Comparison of ENCODE assay signal across 8 mouse cellular contexts in the genomic region with DNA sequence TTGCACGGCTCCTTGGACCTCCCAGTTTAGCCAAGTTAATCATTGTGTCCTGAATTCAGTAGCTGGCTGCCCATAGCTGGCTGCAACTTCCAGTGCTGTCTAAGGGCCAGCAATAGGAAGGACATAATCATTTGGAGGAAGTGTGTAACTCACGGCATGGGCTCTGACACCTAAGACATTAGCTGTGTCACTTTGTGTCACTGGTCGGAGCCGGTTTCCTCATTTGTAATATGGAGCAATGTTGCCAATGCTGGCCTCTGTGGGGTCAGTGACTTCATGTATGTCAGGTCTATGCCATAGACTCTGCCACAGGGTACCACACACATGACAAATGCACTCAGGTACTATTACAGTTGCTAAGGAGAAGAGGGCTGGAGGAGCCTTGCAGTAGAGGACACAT. TPM values are rescaled to one million over a fixed set of nuclear protein-coding genes. Genes with fewer than 3 reads are reported as not detected.
DNase-seq lines count a peak whose midpoint lies in the region; ATAC-seq and TF ChIP-seq lines count a peak whose summit lies in the region.

No protein-coding gene starts in this region.

- 81% methylated on average over 4 of the region's 4 CpGs for WGBS in heart, embryonic 13.5 days
- 86% methylated on average over 4 of the region's 4 CpGs for WGBS in hindbrain, embryonic 12.5 days
- WGBS in midbrain, embryonic 10.5 days: 92% methylated on average over 4 of the region's 4 CpGs

- peaks cover 37% of the 10 kb centered on the region for H3K4me1 ChIP-seq in heart, embryonic 13.5 days
- peaks cover 35% of the 10 kb centered on the region for H3K4me1 ChIP-seq in G1E (ENCODE audit: insufficient read depth, low read depth, low read length)
- H3K4me1 ChIP-seq in hindbrain, embryonic 12.5 days: peaks cover 29% of the 10 kb centered on the region
- peaks cover 42% of the 10 kb centered on the region for H3K4me1 ChIP-seq in midbrain, embryonic 10.5 days

- H3K36me3 ChIP-seq in heart, embryonic 13.5 days: peaks cover 64% of the 10 kb centered on the region
- H3K36me3 ChIP-seq in G1E (replicated peaks): peaks cover 81% of the 10 kb centered on the region
- peaks cover 51% of the 10 kb centered on the region for H3K36me3 ChIP-seq in hindbrain, embryonic 12.5 days
- H3K36me3 ChIP-seq in midbrain, embryonic 10.5 days: peaks cover 59% of the 10 kb centered on the region

- no peaks in the 10 kb centered on the region for H3K27me3 ChIP-seq in heart, embryonic 13.5 days (replicated peaks)
- H3K27me3 ChIP-seq in G1E (ENCODE audit: insufficient read depth, low read length): no peaks in the 10 kb centered on the region
- no peaks in the 10 kb centered on the region for H3K27me3 ChIP-seq in hindbrain, embryonic 12.5 days
- H3K27me3 ChIP-seq in midbrain, embryonic 10.5 days (ENCODE audit: low read depth, poor library complexity, severe bottlenecking): no peaks in the 10 kb centered on the region

- peak overlapping the region; percentile 87; the same call in 1 of the 2 replicates for H3K4me3 ChIP-seq in heart, embryonic 13.5 days
- peak overlapping the region; percentile 84; the same call in 1 of the 2 replicates for H3K4me3 ChIP-seq in G1E (ENCODE audit: low read depth, low read length)
- H3K4me3 ChIP-seq in hindbrain, embryonic 12.5 days: no peak overlapping the region
- H3K4me3 ChIP-seq in midbrain, embryonic 10.5 days: peak overlapping the region; percentile 82

- no peak for DNase-seq in heart, postnatal 14 days
- DNase-seq in G1E (ENCODE audit: low spot score): no peak
- no peak for DNase-seq in midbrain, embryonic 10.5 days (ENCODE audit: low spot score)
- no peak for DNase-seq in adrenal gland, postnatal 36 days
- no peak for DNase-seq in yolk sac, embryonic 10.5 days (ENCODE audit: low spot score)
- no peak for DNase-seq in frontal cortex, postnatal 14 days (ENCODE audit: low spot score in 2 of 2)

- intact Hi-C loops in heart, postnatal 14 days (cut with DNase I): no loop called here

- H3K27ac ChIP-seq in heart, embryonic 13.5 days (replicated peaks): no peak overlapping the region
- H3K27ac ChIP-seq in hindbrain, embryonic 12.5 days: no peak overlapping the region
- no peak overlapping the region; the same call in 1 of the 2 replicates for H3K27ac ChIP-seq in midbrain, embryonic 10.5 days (replicated peaks)

- H3K9me3 ChIP-seq in heart, embryonic 13.5 days: no peaks in the 10 kb centered on the region
- no peaks in the 10 kb centered on the region for H3K9me3 ChIP-seq in G1E (replicated peaks)
- H3K9me3 ChIP-seq in hindbrain, embryonic 12.5 days (replicated peaks): no peaks in the 10 kb centered on the region
- no peaks in the 10 kb centered on the region for H3K9me3 ChIP-seq in midbrain, embryonic 10.5 days (replicated peaks)

- TF ChIP-seq CTCF in G1E (IDR thresholded peaks at IDR 0.05; ENCODE audit: low read depth, low read length): no peak

- peak overlapping the region; percentile 98 for H3K9ac ChIP-seq in heart, embryonic 13.5 days
- H3K9ac ChIP-seq in hindbrain, embryonic 12.5 days: peak overlapping the region; percentile 93; the same call in 1 of the 2 replicates

- ATAC-seq in heart, embryonic 13.5 days (ENCODE audit: extremely low read depth, insufficient number of reproducible peaks, low FRiP score, low TSS enrichment): no peak
- no peak for ATAC-seq in G1E (ENCODE audit: extremely low read depth, insufficient number of reproducible peaks, low FRiP score, poor library complexity, severe bottlenecking)
- ATAC-seq in hindbrain, embryonic 12.5 days (ENCODE audit: low FRiP score): no peak

- peak overlapping the region; percentile 87 for H3K4me2 ChIP-seq in heart, embryonic 13.5 days
- H3K4me2 ChIP-seq in hindbrain, embryonic 12.5 days (replicated peaks): peak overlapping the region; percentile 73

RNA-seq across cellular contexts. Expression of gene Rpl12, which starts 1.1 kb away (rescaled TPM):
- polyA plus RNA-seq in heart, embryonic 13.5 days (2015; fragmentation: Nextera tagmentation; extraction: Ambion mirVana): 108 and 112 TPM in 2 replicates
- 10 to 100 TPM; 66.3 to 75.0 TPM for total RNA-seq in heart, postnatal 14 days (2021)
- total RNA-seq in G1E (2014; fragmentation: Nextera tagmentation): 4,306 and 4,312 TPM in 2 replicates
- 1,968 and 2,280 TPM in 2 replicates for total RNA-seq in G1E (2017)
- polyA plus RNA-seq in G1E (2012): 2,853 and 2,936 TPM in 2 replicates
- polyA plus RNA-seq in hindbrain, embryonic 12.5 days (2016; fragmentation: Nextera tagmentation; extraction: Ambion mirVana): 101 and 114 TPM in 2 replicates
- polyA plus RNA-seq in midbrain, embryonic 10.5 days (2016; fragmentation: Nextera tagmentation; extraction: Ambion mirVana): 144 and 172 TPM in 2 replicates
- total RNA-seq in adrenal gland, postnatal 36 days (2021): 100 to 1,000 TPM; 165 to 189 TPM

RNA-seq across cellular contexts. Expression of gene Lrsam1, which starts 1.1 kb away (rescaled TPM):
- polyA plus RNA-seq in heart, embryonic 13.5 days (2015; fragmentation: Nextera tagmentation; extraction: Ambion mirVana): 8.1 and 9.6 TPM in 2 replicates
- total RNA-seq in heart, postnatal 14 days (2021): 10 to 100 TPM; 12.0 to 13.4 TPM
- total RNA-seq in G1E (2014; fragmentation: Nextera tagmentation) (10.4 and 12.8 TPM in 2 replicates), G1E (2017) (5.0 and 8.5 TPM in 2 replicates)
- 9.5 and 10.8 TPM in 2 replicates for polyA plus RNA-seq in G1E (2012)
- 19.0 and 22.0 TPM in 2 replicates for polyA plus RNA-seq in hindbrain, embryonic 12.5 days (2016; fragmentation: Nextera tagmentation; extraction: Ambion mirVana)
- 9.8 and 12.9 TPM in 2 replicates for polyA plus RNA-seq in midbrain, embryonic 10.5 days (2016; fragmentation: Nextera tagmentation; extraction: Ambion mirVana)
- 10 to 100 TPM; 18.4 to 27.1 TPM for total RNA-seq in adrenal gland, postnatal 36 days (2021)

RNA-seq across cellular contexts. Expression of gene Slc2a8, which starts 21.6 kb away (rescaled TPM):
- polyA plus RNA-seq in heart, embryonic 13.5 days (2015; fragmentation: Nextera tagmentation; extraction: Ambion mirVana): 18.6 and 19.0 TPM in 2 replicates
- total RNA-seq in heart, postnatal 14 days (2021): 10 to 100 TPM; 12.9 to 16.3 TPM
- 8.2 and 10.0 TPM in 2 replicates for total RNA-seq in G1E (2014; fragmentation: Nextera tagmentation)
- total RNA-seq in G1E (2017): 3.7 and 4.4 TPM in 2 replicates
- 41.2 and 77.2 TPM in 2 replicates for polyA plus RNA-seq in G1E (2012)
- 22.4 and 23.9 TPM in 2 replicates for polyA plus RNA-seq in hindbrain, embryonic 12.5 days (2016; fragmentation: Nextera tagmentation; extraction: Ambion mirVana)
- 19.5 and 23.3 TPM in 2 replicates for polyA plus RNA-seq in midbrain, embryonic 10.5 days (2016; fragmentation: Nextera tagmentation; extraction: Ambion mirVana)
- total RNA-seq in adrenal gland, postnatal 36 days (2021): 10 to 100 TPM; 18.8 to 19.4 TPM

Comparison
In these comparisons a context has a peak if more than half of its experiments do, and no peak if none do; other contexts are left out.
1. RNA of gene Rpl12, which starts 1.1 kb away (polyA plus RNA-seq): 2,853 to 2,936 TPM in G1E; 144 to 172 TPM in midbrain, embryonic 10.5 days, 101 to 114 TPM in hindbrain, embryonic 12.5 days and 108 to 112 TPM in heart, embryonic 13.5 days; every median in the first group is over 10 times any median in the second.